Mouse (Mus musculus) small intestine, adult 2 months (tissue): ENCODE results near the gene Ncf2.

Source experiments
- CTCF ChIP-seq: fragments of 200-500 bp; IDR thresholded peaks from 2 replicates; pipeline ENCODE4 v1.5.1; 2012; ENCODE audit warnings: low read depth, mild to moderate bottlenecking, control low read depth, inconsistent platforms, low read length, moderate library complexity, mixed read lengths; ENCODE audit not compliant: insufficient replicate concordance, insufficient read length; ENCODE audit errors: extremely low read depth
- POLR2A ChIP-seq: fragments of 200-500 bp; IDR thresholded peaks from 2 replicates; pipeline ENCODE4 v1.6.1; 2012; ENCODE audit warnings: low read depth, mild to moderate bottlenecking, control low read depth, inconsistent platforms, low read length, moderate library complexity

- TF ChIP-seq POLR2A (no peak), CTCF (no peak)
These were observed 32.3 kb downstream of the Ncf2 start for GRCm38 (mm10) chr1:152832316-152832715.
